Mouse (Mus musculus) G1E (cell line): ENCODE results near the gene Shroom1.

Experiments used
- CTCF ChIP-seq: IDR thresholded peaks from 2 replicates; pipeline ENCODE4 v1.5.1; 2012; ENCODE audit warnings: low read depth, low read length, inconsistent platforms, mixed read lengths
- GATA1 ChIP-seq: IDR thresholded peaks from 2 replicates; pipeline ENCODE4 v1.6.1; 2012; ENCODE audit warnings: borderline replicate concordance, low read length, inconsistent platforms, mixed read lengths
- GATA2 ChIP-seq: IDR thresholded peaks from 2 replicates; pipeline ENCODE4 v1.6.1; 2012; ENCODE audit warnings: low read depth, low read length, inconsistent platforms, borderline replicate concordance
- POLR2AphosphoS5 ChIP-seq: IDR thresholded peaks from 2 replicates; pipeline ENCODE4 v1.6.1; 2012; ENCODE audit warnings: low read depth, low read length, inconsistent platforms; ENCODE audit not compliant: insufficient replicate concordance
- TAL1 ChIP-seq: conservative IDR thresholded peaks from 2 replicates; pipeline ENCODE4 v1.6.1; 2012; ENCODE audit warnings: low read depth, low read length, inconsistent platforms, mixed read lengths

DNA sequence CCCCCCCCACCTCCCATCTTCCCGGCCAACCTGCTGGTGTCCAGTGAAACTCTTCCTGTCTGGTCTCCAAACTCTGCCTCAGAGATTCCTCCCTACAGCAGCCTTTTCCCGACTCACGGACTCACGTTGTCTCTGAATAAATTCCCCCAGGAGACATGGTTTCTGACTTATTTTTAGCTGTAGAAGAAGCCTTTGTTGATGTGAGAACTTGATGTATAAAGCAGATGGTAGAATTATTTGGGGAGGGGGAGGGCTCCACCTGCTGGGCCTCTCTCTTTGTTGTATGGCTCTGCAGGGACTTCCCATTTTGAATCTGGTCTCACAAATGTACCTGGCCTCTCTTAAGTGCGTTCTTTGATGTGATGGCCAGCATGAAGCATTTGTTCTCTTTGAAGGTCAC, 53.3 kb downstream of the Shroom1 start:
- TF ChIP-seq CTCF (no peak), TAL1 (no peak), POLR2AphosphoS5 (no peak), GATA2 (no peak), GATA1 (no peak)
